Mouse (Mus musculus) forebrain, embryonic 12.5 days (tissue): ENCODE results near the gene Slc2a13. TPM values are rescaled to one million over a fixed set of nuclear protein-coding genes. Genes with fewer than 3 reads are reported as not detected.

Source experiments
- ATAC-seq: fragments of 200-750 bp; cut with Nextera tagmentation; 2 replicates; pipeline ENCODE4 v1.8.0; 2017; ENCODE audit warnings: moderate TSS enrichment; ENCODE audit not compliant: low FRiP score
- H3K27ac ChIP-seq: fragments of 300-500 bp; sonication (generic); 2 replicates; pipeline ENCODE4 v1.5.1; 2016; ENCODE audit warnings: mild to moderate bottlenecking
- H3K27me3 ChIP-seq: fragments of 300-500 bp; sonication (generic); 2 replicates; pipeline ENCODE4 v1.6.1; 2016; ENCODE audit warnings: mild to moderate bottlenecking
- H3K36me3 ChIP-seq: fragments of 300-500 bp; sonication (generic); replicated peaks from 2 replicates; pipeline ENCODE4 v1.6.1; 2016; ENCODE audit warnings: mild to moderate bottlenecking
- H3K4me1 ChIP-seq: fragments of 300-500 bp; sonication (generic); 2 replicates; pipeline ENCODE4 v1.6.1; 2016
- H3K4me2 ChIP-seq: fragments of 300-500 bp; sonication (generic); 2 replicates; pipeline ENCODE4 v1.6.1; 2016; ENCODE audit warnings: mild to moderate bottlenecking, moderate library complexity
- H3K4me3 ChIP-seq: fragments of 300-500 bp; sonication (generic); replicated peaks from 2 replicates; pipeline ENCODE4 v1.5.1; 2016; ENCODE audit warnings: mild to moderate bottlenecking
- H3K9ac ChIP-seq: fragments of 300-500 bp; sonication (generic); 2 replicates; pipeline ENCODE4 v1.6.1; 2016; ENCODE audit warnings: mild to moderate bottlenecking
- H3K9me3 ChIP-seq: fragments of 300-500 bp; sonication (generic); 2 replicates; pipeline ENCODE4 v1.6.1; 2016
- WGBS: fragments of 180-500 bp; shearing (Covaris S2); methylation state at CpG from one replicate; pipeline ENCODE4 v1.1.7; 2016; 5-methylcytosine and 5-hydroxymethylcytosine counted together
- polyA plus RNA-seq: library from polyadenylated mRNA; unstranded; fragments of >200 nt; fragmentation: Nextera tagmentation; extraction: Ambion mirVana; gene quantifications from 2 replicates; pipeline ENCODE4 v1.2.1, GENCODE M21; 2016

The Slc2a13 gene
- polyA plus RNA-seq, 1 experiment from 2014 or later = 3.8 TPM

DNA sequence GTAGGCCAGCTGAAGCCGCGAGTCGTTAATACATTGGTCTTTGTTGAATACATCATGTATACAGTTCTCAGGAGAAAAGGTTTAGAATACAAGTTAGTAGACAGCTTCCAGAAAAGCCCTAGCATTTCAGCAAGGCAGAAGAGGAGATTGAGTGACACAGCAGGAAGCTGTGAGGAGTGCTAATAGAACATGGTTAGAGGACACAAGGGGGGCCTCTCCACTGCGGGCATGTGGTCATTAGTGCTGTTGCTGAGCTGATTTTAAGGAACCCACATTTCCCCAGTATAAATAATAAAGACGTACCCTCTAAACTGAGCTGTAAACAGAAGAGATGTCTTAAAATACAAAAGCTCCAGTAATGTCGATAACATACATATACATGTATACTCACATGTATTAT, 322.2 kb downstream of the Slc2a13 start:
- Histone ChIP-seq H3K4me2 (no peak overlapping the region), H3K36me3 (no peaks in the 10 kb centered on the region), H3K27ac (no peak overlapping the region), H3K4me3 (no peak overlapping the region), H3K4me1 (peaks cover 12% of the 10 kb centered on the region; the same call in 1 of the 2 replicates), H3K9me3 (no peaks in the 10 kb centered on the region), H3K9ac (no peak overlapping the region), H3K27me3 (no peaks in the 10 kb centered on the region)
- 48% methylated on average over 6 of the region's 6 CpGs for WGBS
- no peak for ATAC-seq

- no peaks in the 10 kb centered on the region for H3K27me3 ChIP-seq
- no peak overlapping the region for H3K27ac ChIP-seq
- H3K36me3 ChIP-seq = no peaks in the 10 kb centered on the region
- no peak overlapping the region for H3K9ac ChIP-seq
- WGBS = 89% methylated on average over 3 of the region's 3 CpGs
- no peak overlapping the region for H3K4me2 ChIP-seq
- H3K4me1 ChIP-seq = no peaks in the 10 kb centered on the region
- H3K9me3 ChIP-seq = no peaks in the 10 kb centered on the region
- no peak for ATAC-seq
- no peak overlapping the region for H3K4me3 ChIP-seq
Measured at GRCm38 (mm10) chr15:91240683-91241335, 332.3 kb downstream of the Slc2a13 start.

- 88% methylated on average over 5 of the region's 5 CpGs for WGBS
- Histone ChIP-seq H3K4me2 (no peak overlapping the region), H3K9ac (no peak overlapping the region), H3K36me3 (no peaks in the 10 kb centered on the region), H3K4me1 (no peaks in the 10 kb centered on the region), H3K9me3 (no peaks in the 10 kb centered on the region), H3K27me3 (no peaks in the 10 kb centered on the region), H3K27ac (no peak overlapping the region), H3K4me3 (no peak overlapping the region)
- ATAC-seq = no peak
Measured at GRCm38 (mm10) chr15:91237294-91237693, 335.8 kb downstream of the Slc2a13 start.

Other genes with a start within 250 kb of the Slc2a13 start
- gene Lrrk2, start 99.9 kb upstream of the Slc2a13 start, polyA plus RNA-seq = 3.3 and 3.6 TPM in 2 replicates